Mouse (Mus musculus) layer of hippocampus, adult 8-10 months (tissue): ENCODE results near the gene Gja6. TPM values are rescaled to one million over a fixed set of nuclear protein-coding genes. Genes with fewer than 3 reads are reported as not detected.

Source experiments
- DNase-seq, 2 experiments: peaks; one replicate each; pipeline ENCODE4 v3.0.0; 2022; ENCODE audit warnings: low spot score in 2 of 2
- total RNA-seq, 4 experiments: library from RNA; stranded (reverse); gene quantifications; 2 replicates each; pipeline ENCODE4 v1.2.4; 2022

Gja6 gene
- total RNA-seq, result 1 to 10 TPM; 1.2 to 1.7 (median 1.4) TPM

GRCm38 (mm10) chrX:160906952-160907351 is at the start of gene Gja6:
Gene Gja6, minus strand, starts transcription at chrX:160907052.
- DNase-seq, result no peak

GRCm38 (mm10) chrX:160949583-160949982 is 42.7 kb upstream of the Gja6 start:
- DNase-seq, result no peak

GRCm38 (mm10) chrX:160944722-160945121 is 37.9 kb upstream of the Gja6 start:
- DNase-seq, result no peak

- DNase-seq, result no peak
Measured at GRCm38 (mm10) chrX:160935541-160935940, 28.7 kb upstream of the Gja6 start.

GRCm38 (mm10) chrX:160930656-160931055 is 23.8 kb upstream of the Gja6 start:
- no peak for DNase-seq

GRCm38 (mm10) chrX:160928870-160929269 is 22.0 kb upstream of the Gja6 start:
- DNase-seq, result no peak

- no peak for DNase-seq
Measured at GRCm38 (mm10) chrX:160919022-160919637, 12.3 kb upstream of the Gja6 start.

GRCm38 (mm10) chrX:160906477-160906876 is 375 bp downstream of the Gja6 start:
- DNase-seq, result no peak

- no peak for DNase-seq
Measured at GRCm38 (mm10) chrX:160905913-160906312, 939 bp downstream of the Gja6 start.

- DNase-seq, result no peak
Measured at GRCm38 (mm10) chrX:160905041-160905678, 1.7 kb downstream of the Gja6 start.

GRCm38 (mm10) chrX:160901118-160901517 is 5.7 kb downstream of the Gja6 start:
- no peak for DNase-seq

GRCm38 (mm10) chrX:160892077-160892476 is 14.8 kb downstream of the Gja6 start:
- no peak for DNase-seq

- no peak for DNase-seq
Measured at GRCm38 (mm10) chrX:160886301-160886700, 20.6 kb downstream of the Gja6 start.

- no peak for DNase-seq
Measured at GRCm38 (mm10) chrX:160866576-160866975, 40.3 kb downstream of the Gja6 start.

- DNase-seq, result no peak
Measured at GRCm38 (mm10) chrX:160865022-160865421, 41.8 kb downstream of the Gja6 start.

- no peak for DNase-seq
Measured at GRCm38 (mm10) chrX:160863689-160864383, 43.0 kb downstream of the Gja6 start.

Other genes with a start within 250 kb of the Gja6 start
- 1 to 10 TPM in 1 of 4 experiments, under 1 TPM in 3; 0.13 to 2.8 (median 0.80) TPM for gene Ppef1, start 171.3 kb downstream of the Gja6 start, total RNA-seq
- gene Rs1, start 139.0 kb downstream of the Gja6 start, total RNA-seq, result under 1 TPM in 1 of 4 experiments, not detected in 3; 0.20 TPM
- 100 to 1,000 TPM in 3 of 4 experiments, 10 to 100 TPM in 1; 96.5 to 116 (median 109) TPM for gene Cdkl5, start 87.7 kb upstream of the Gja6 start, total RNA-seq
- gene Scml2, start 210.1 kb upstream of the Gja6 start, total RNA-seq, result 1 to 10 TPM in 1 of 4 experiments, under 1 TPM in 3; 0.85 to 1.8 (median 0.95) TPM